Mouse (Mus musculus) splenic B cell, adult 2 months (primary cell): Measurements from ENCODE around the gene Lcn2.

ENCODE experiments used
- DNase-seq: peaks from one replicate; pipeline ENCODE4 v3.0.0-alpha.2; 2011; ENCODE audit warnings: low read depth, low spot score
- H3K27me3 ChIP-seq: 2 replicates; pipeline ENCODE4 v1.6.1; 2012; ENCODE audit warnings: mild to moderate bottlenecking, low read length, moderate library complexity, mixed read lengths; ENCODE audit not compliant: control insufficient read depth, poor library complexity, insufficient read depth, severe bottlenecking
- H3K36me3 ChIP-seq: 2 replicates; pipeline ENCODE4 v1.6.1; 2012; ENCODE audit warnings: mild to moderate bottlenecking, low read length, moderate library complexity, mixed read lengths; ENCODE audit not compliant: control insufficient read depth, poor library complexity, insufficient read depth, severe bottlenecking

Gene Lcn2

GRCm38 (mm10) chr2:32387706-32388490, at the start of gene Lcn2:
TSS of gene Lcn2 (minus strand) at chr2:32388252.
- DNase-seq = no peak
- no peaks in the 10 kb centered on the region for H3K36me3 ChIP-seq

GRCm38 (mm10) chr2:32437612-32438166, 49.6 kb upstream of the Lcn2 start:
- Histone ChIP-seq H3K27me3 (no peaks in the 10 kb centered on the region), H3K36me3 (peaks cover 4% of the 10 kb centered on the region; the same call in 1 of the 2 replicates)
- no peak for DNase-seq

More at GRCm38 (mm10) chr2:32387706-32388490, at the start of gene Lcn2:
- no peaks in the 10 kb centered on the region for H3K27me3 ChIP-seq

GRCm38 (mm10) chr2:32436686-32437372, 48.8 kb upstream of the Lcn2 start:
- H3K36me3 ChIP-seq = peaks cover 4% of the 10 kb centered on the region; the same call in 1 of the 2 replicates
- H3K27me3 ChIP-seq = no peaks in the 10 kb centered on the region
- DNase-seq = no peak

- H3K27me3 ChIP-seq = no peaks in the 10 kb centered on the region
- DNase-seq = no peak
Observed at GRCm38 (mm10) chr2:32430701-32431676, 42.9 kb upstream of the Lcn2 start.

GRCm38 (mm10) chr2:32429215-32429891, 41.3 kb upstream of the Lcn2 start:
- peaks cover 2% of the 10 kb centered on the region; the same call in 1 of the 2 replicates for H3K36me3 ChIP-seq
- no peak for DNase-seq
- no peaks in the 10 kb centered on the region for H3K27me3 ChIP-seq

More at GRCm38 (mm10) chr2:32430701-32431676, 42.9 kb upstream of the Lcn2 start:
- H3K36me3 ChIP-seq = peaks cover 2% of the 10 kb centered on the region; the same call in 1 of the 2 replicates

GRCm38 (mm10) chr2:32428262-32428722, 40.2 kb upstream of the Lcn2 start:
- Histone ChIP-seq H3K27me3 (no peaks in the 10 kb centered on the region), H3K36me3 (no peaks in the 10 kb centered on the region)
- no peak for DNase-seq

- DNase-seq = no peak
Observed at GRCm38 (mm10) chr2:32427720-32428119, 39.7 kb upstream of the Lcn2 start.

GRCm38 (mm10) chr2:32426141-32426540, 38.1 kb upstream of the Lcn2 start:
- no peak for DNase-seq
- Histone ChIP-seq H3K27me3 (no peaks in the 10 kb centered on the region), H3K36me3 (no peaks in the 10 kb centered on the region)

More at GRCm38 (mm10) chr2:32427720-32428119, 39.7 kb upstream of the Lcn2 start:
- no peaks in the 10 kb centered on the region for H3K36me3 ChIP-seq
- H3K27me3 ChIP-seq = no peaks in the 10 kb centered on the region

GRCm38 (mm10) chr2:32425568-32425967, 37.5 kb upstream of the Lcn2 start:
- no peaks in the 10 kb centered on the region for H3K27me3 ChIP-seq
- DNase-seq = no peak

GRCm38 (mm10) chr2:32424796-32425195, 36.7 kb upstream of the Lcn2 start:
- H3K36me3 ChIP-seq = 0 out of 2 replicates have a peak, but pooled peaks cover 2% of the 10 kb centered on the region
- H3K27me3 ChIP-seq = no peaks in the 10 kb centered on the region

More at GRCm38 (mm10) chr2:32425568-32425967, 37.5 kb upstream of the Lcn2 start:
- H3K36me3 ChIP-seq = no peaks in the 10 kb centered on the region

GRCm38 (mm10) chr2:32423481-32424331, 35.7 kb upstream of the Lcn2 start:
- Histone ChIP-seq H3K27me3 (no peaks in the 10 kb centered on the region), H3K36me3 (0 out of 2 replicates have a peak, but pooled peaks cover 2% of the 10 kb centered on the region)
- DNase-seq = no peak

More at GRCm38 (mm10) chr2:32424796-32425195, 36.7 kb upstream of the Lcn2 start:
- DNase-seq = no peak

GRCm38 (mm10) chr2:32421851-32422251, 33.8 kb upstream of the Lcn2 start:
- no peak for DNase-seq
- H3K36me3 ChIP-seq = peaks cover 5% of the 10 kb centered on the region
- no peaks in the 10 kb centered on the region for H3K27me3 ChIP-seq

- no peak for DNase-seq
- Histone ChIP-seq H3K27me3 (no peaks in the 10 kb centered on the region), H3K36me3 (peaks cover 10% of the 10 kb centered on the region)
Observed at GRCm38 (mm10) chr2:32420647-32421046, 32.6 kb upstream of the Lcn2 start.
